Mouse (Mus musculus) liver, postnatal 0 days (tissue): Measurements from ENCODE around the gene Usp47.

Source experiments
- CTCF ChIP-seq: sonication (generic); IDR thresholded peaks from 2 replicates; pipeline ENCODE4 v1.5.1; 2016; ENCODE audit warnings: antibody characterized with exemption, low read depth
- EP300 ChIP-seq: IDR thresholded peaks from 2 replicates; pipeline ENCODE4 v1.6.1; 2016; ENCODE audit warnings: antibody characterized with exemption, low read depth, mild to moderate bottlenecking

DNA sequence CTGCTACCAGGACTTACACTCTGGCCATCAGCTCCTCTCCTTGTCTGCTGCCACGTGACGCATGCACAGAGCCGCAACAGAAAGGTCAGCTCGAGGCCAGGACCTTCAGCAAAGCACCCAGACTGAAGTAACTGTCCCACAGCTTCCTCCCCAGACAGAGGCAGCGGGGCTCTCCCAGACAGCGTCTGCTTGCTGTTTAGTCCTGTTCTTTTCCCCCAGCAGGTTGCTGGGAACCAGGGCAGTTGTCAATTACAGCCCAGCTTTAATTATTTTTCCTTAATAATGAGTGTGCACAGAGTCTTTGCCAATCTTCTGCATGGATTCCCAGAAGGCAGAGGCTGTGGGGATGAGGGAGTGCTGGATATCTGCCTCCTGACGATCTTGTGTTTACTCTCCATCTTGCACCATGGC, 119.8 kb downstream of the Usp47 start:
- TF ChIP-seq CTCF, result no peak
- TF ChIP-seq EP300, result no peak
